Mouse (Mus musculus) neural tube, embryonic 10.5 days (tissue): ENCODE results near the gene Nova2.

Experiments used
- DNase-seq: peaks from one replicate; pipeline ENCODE4 v3.0.0-alpha.2; 2017; ENCODE audit warnings: low spot score; ENCODE audit errors: extremely low spot score

Nova2 gene

GRCm38 (mm10) chr7:18978381-18978780 lies 52.7 kb downstream of the Nova2 start:
- no peak for DNase-seq

GRCm38 (mm10) chr7:18986503-18986902 lies 60.8 kb downstream of the Nova2 start:
- DNase-seq = no peak

- no peak for DNase-seq
Measured at GRCm38 (mm10) chr7:18987100-18987499, 61.4 kb downstream of the Nova2 start, which contains the start of gene Nanos2. Gene Nanos2 (plus strand): TSS chr7:18987400.

GRCm38 (mm10) chr7:18987747-18988146 lies 62.1 kb downstream of the Nova2 start:
- DNase-seq = no peak

GRCm38 (mm10) chr7:18988780-18989179 lies 63.1 kb downstream of the Nova2 start:
- DNase-seq = no peak

- DNase-seq = no peak
Measured at GRCm38 (mm10) chr7:18989995-18990394, 64.3 kb downstream of the Nova2 start.

- DNase-seq = peak; percentile 100
Measured at GRCm38 (mm10) chr7:18990601-18991295, 65.1 kb downstream of the Nova2 start, which contains the start of gene Mypop. Gene Mypop (plus strand): TSS chr7:18991245.

- peak; percentile 61 for DNase-seq
Measured at GRCm38 (mm10) chr7:18991660-18992293, 66.1 kb downstream of the Nova2 start.

- DNase-seq = peak; percentile 55
Measured at GRCm38 (mm10) chr7:18992294-18992675, 66.6 kb downstream of the Nova2 start.

GRCm38 (mm10) chr7:18993036-18993435 lies 67.3 kb downstream of the Nova2 start:
- no peak for DNase-seq

- DNase-seq = no peak
Measured at GRCm38 (mm10) chr7:18998835-18999234, 73.1 kb downstream of the Nova2 start.

- DNase-seq = no peak
Measured at GRCm38 (mm10) chr7:19000421-19000820, 74.7 kb downstream of the Nova2 start.

GRCm38 (mm10) chr7:19001066-19001806 lies 75.5 kb downstream of the Nova2 start:
- peak; percentile 60 for DNase-seq

- no peak for DNase-seq
Measured at GRCm38 (mm10) chr7:19001807-19002085, 76.1 kb downstream of the Nova2 start.

- no peak for DNase-seq
Measured at GRCm38 (mm10) chr7:19002115-19002514, 76.4 kb downstream of the Nova2 start.

GRCm38 (mm10) chr7:19002848-19003498 lies 77.3 kb downstream of the Nova2 start:
- peak; percentile 74 for DNase-seq

- peak; percentile 92 for DNase-seq
Measured at GRCm38 (mm10) chr7:19003902-19004630, 78.4 kb downstream of the Nova2 start, which contains the start of gene Irf2bp1. Gene Irf2bp1 (plus strand): TSS chr7:19004044.

- DNase-seq = peak; percentile 52
Measured at GRCm38 (mm10) chr7:19004631-19005079, 79.0 kb downstream of the Nova2 start.

- no peak for DNase-seq
Measured at GRCm38 (mm10) chr7:19005417-19006121, 79.9 kb downstream of the Nova2 start.

GRCm38 (mm10) chr7:19006476-19006875 lies 80.8 kb downstream of the Nova2 start:
- peak; percentile 80 for DNase-seq
